Mouse (Mus musculus) NIH3T3 (cell line): ENCODE data around the gene Filip1.

Experiments used
- DNase-seq: peaks from one replicate; pipeline ENCODE4 v3.0.0-alpha.2; 2012; ENCODE audit warnings: low read depth

Filip1 gene

DNA sequence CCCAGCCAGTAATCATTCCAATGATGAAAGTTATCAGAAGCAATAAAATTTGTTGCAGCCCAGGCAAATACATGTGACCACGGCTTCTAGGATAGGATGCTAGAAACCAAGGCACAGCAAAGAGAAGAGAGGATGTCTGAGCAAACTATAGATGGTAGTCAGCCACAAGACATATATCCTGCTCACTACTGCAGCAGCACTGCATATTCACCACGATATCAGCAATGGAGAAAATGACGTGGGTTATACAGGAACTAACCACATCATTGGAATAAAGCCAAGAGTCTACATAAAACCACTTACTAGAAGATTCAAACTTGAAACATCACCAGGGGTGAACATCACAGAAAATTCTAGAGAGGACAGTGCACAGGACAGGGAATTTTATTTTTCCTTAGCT is 113.8 kb downstream of the Filip1 start:
- no peak for DNase-seq

DNA sequence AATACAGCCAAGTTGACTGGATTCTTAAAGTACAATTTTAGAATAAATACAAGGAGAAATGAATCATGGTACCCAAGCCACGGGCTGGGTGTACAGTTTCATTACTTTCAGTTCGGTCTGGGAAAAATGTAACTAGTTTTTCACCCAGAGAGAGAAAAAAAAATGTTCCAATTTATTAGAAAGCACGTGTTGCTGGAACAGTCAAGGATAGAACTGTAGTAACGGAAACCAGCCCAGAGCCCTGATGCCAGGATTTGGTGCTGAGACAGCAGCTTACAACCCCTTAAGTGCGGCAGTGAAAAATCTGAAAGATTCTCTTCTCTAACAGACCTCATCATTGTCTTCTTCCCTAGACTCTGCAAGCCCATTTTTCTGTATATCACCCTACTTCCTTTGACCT is 118.0 kb downstream of the Filip1 start:
- no peak for DNase-seq

DNA sequence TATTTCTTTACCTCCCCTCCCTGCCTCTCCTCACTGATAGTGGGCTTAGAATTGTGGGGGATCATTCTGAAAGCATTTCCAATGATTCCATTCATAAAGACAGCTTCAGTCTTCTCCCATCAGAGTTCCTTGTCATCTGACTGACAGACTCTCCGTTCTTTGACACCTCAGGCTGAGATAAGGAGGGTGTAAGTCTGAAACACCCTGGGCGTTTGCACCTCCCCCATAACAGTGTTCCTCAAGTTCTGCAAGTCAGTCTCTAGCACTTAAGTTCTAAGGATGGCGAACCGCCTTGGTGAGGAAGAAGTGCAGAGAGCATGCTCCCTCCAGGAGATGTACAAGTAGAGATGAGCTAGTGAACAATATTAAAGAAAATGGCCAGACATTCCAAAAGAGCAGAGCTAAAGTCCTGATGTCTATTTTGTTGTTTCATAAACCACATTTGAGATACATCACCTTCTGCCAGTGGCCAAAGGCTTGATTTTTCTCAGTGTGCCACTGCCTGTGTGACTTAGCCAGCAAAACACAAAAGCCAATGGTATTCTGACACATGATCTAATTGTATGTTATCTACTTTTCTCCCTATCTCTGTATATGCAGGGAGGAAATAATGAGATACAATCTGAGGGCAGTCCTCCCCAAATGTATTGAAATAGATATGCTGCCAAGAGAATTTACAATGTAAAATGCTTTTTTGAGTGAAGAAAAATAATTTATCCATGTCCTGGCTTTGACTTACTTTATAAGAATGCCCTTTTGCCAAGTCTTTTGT is 118.6 kb downstream of the Filip1 start:
- DNase-seq = no peak

DNA sequence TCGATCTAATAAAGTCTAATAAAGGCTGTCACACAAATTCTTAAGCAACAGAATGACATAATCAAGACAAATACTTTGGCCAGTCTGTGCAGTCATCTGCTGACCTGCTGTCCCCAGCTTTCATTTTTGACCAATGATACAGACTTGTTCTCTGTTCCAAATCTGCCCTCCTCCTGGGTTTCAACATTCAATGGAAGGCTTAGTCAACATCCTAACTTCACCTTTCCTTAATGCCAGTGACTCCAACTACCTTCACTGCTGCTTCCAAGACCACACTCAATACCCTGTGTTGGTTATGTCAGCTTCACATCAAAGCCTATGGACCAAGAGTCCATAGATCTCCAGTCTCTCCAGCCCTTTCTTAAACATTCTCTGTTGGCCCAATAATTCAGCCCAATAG is 120.5 kb downstream of the Filip1 start:
- no peak for DNase-seq

DNA sequence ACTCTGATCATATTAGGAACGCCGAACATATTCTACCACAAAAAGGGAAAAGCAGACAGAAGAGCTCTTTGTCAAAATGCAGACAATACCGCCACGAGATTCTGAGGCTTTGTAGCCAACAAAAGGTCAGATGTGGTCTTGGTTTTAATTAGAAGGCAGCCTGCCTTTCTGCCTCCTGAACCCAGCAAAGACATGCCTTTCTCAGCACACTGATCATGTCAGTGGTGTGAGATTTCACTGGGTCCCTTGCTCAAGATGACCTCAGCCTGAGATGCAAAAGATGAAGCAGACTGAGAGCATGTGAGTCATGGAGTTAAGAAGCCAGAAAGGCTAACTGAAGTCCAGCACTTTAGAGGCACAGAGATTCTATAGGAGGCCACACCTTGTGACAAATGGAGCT is 122.2 kb downstream of the Filip1 start:
- DNase-seq = no peak

DNA sequence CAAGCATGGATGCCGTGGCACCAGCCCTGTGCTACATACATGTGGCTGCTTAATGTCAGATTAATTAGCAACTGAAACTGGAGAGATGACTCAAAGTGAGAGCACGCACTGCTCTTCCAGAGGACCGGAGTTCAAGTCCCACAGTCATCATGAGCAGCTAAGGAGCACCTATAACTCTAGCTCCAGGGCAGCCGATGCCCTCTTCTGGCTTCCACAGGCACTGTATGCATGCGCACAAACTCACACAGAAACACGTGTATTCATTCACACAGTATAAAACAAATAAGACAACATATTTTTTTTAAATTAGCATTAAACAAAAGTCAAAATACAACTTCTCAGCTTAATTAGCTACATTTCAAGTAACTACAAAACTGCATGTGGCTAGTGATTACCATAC is 123.5 kb downstream of the Filip1 start:
- no peak for DNase-seq

DNA sequence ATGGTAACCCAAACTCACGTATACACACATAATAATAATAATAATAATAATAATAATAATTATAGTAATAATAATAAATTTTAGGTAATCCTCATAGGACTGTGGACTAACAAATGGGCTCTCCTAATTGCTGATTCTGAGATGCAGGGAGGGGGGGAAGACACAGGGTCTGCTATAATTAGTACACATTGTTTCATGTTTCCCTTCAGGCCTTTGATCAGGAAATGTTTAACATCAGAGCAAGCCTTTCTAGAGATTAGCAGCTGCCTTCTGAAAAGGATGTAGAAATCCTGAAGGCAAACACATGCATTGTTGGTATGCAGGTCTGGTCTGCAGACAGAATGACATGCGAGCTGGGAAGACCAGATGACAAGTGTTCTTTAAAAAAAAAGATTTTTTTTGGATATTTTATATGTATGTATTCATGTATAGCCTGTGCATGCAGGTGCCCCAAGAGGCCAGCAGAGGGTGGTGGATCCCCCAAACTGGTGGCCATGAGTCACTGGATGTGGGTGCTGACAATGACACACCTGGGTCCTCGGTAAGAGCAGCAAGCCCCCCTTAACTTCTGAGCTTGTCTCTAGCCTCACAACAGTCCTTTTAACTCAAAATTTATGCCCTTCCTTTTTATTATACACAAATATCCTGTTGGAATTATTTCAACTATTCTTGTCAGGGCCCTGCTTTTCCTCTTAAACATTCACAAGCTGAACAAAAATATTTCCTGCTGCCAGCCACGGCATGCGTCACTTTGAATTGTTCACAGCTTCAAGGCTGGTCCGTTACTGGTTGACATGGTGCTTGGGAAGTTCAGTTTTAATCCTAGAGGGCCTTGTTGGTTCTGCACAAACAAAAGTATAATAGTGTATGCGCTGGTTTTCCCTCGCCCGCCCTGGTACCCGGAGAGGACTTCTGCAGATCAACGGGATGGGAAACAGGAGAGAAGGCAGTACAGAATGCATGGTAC is 127.1 kb downstream of the Filip1 start:
- peak; percentile 4 for DNase-seq

DNA sequence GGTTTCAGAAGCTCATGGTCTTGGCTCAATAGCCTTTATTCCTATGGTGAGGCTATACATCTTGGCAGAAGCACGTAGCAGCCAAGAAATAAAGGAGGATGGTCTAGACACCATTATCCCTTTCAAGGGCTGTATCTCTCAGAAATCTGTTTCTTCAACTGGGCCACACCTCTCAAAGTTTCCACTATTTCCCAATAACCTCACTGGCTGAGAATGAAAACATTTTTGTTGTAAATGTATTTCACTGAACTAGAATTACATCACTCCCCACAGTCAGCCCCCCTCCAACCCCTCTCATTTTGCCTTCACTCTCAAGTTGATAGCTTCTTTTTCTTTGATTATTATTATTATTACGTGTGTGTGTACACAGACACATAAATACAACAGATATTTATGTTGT is 129.5 kb downstream of the Filip1 start:
- DNase-seq = no peak

DNA sequence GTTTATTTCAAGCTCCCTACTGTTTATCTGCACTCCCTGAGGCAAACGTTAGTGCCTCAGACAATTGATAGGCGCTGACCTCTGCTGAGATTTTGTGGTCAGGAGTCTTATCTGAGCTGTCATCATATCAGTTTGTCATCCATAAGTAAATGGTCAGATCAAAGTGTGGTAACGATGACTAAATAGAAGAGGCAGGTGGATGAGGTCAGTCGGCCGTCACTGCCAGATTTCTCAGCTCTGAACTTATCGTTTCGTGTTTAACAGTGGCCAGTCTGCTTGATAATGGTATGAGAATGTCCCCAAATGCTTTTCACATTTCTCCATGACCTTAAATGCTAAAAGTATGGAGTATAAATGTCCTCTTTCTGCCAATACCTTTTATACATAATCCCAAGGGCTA is 132.6 kb downstream of the Filip1 start:
- DNase-seq = no peak

DNA sequence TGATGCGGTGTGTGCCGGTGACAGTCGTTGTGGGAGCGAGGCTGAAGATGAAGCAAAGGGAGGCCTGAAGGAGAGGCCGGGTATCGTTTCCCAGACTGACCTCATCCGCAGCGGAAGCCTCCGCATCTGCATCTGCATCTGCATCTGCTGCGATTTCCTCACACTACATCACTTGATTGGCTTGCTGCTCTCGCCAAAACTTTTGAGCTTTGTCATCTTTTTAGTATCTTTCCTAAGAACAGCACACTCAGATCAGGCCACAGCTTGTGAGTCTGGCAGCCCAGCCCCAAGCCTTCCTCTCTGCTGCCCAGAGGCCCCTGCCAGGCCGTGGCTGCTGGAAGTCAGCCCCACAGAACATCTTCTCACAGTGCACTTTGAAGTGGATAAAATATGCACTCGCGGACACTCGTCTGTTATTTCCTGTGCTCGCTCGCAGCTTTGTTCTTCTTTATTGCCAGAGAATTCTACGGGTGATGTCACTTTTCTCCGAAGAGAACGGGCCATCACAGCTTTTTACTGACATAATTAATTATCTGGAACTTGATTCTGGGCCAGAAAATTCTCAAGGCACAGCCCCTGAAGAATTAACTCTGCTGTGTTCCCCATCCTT is 137.0 kb downstream of the Filip1 start:
- DNase-seq = no peak

DNA sequence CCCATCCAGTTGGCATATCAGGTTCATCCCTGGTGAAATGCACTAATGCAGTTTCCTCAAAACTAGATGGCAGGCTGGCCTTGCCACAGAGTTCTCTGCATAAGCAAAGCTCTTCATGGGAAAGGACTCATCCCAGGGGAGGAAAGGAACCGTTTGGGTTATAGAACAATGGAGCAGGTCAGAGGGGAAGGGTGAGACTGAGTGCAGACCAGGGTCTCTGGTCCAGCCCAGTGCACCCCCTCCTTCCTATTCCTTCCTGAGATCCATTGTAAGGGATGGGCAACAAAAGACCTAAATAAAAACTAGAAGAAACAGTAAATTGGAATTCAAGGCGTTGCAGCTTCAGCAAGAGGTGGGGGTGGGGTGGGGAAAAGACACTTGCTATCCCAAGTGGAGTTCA is 140.1 kb downstream of the Filip1 start:
- no peak for DNase-seq

DNA sequence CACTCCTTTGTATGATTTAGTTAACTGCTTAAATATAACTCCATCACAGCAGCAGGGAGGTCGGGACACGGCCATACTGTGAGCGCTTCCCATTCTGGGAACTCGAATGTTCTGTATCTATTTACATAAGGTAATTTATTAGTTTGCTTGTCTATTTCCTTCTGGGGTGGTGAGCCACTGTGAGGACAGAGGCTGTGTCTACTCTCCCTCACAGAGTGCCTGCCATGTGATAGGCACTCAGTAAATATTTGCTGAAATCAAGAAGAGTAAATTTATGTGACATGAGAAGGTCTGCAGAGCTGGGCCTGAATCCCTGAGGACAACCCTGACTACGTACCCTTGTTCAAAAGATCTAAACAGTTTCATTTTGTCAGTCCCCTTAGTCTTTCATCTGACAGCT is 143.1 kb downstream of the Filip1 start:
- DNase-seq = no peak

DNA sequence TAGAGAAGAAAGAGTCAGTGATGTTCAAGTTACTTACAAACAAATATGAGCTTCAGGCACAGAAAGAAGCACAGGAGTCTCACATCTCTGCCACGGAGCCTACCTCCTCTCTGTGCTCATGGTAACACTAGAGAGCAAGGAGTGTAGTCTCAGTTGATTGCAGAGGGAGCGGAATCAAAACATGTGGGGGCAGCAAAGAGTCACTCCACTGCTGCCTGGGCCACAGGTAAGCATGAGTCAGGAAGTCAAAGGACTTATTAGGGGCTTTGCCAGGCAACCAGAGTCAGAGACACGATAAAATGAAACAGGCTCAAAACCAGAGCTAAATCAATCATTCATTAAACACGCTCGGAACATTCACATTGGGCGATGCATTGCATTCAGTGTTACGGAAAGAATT is 146.7 kb downstream of the Filip1 start:
- no peak for DNase-seq

DNA sequence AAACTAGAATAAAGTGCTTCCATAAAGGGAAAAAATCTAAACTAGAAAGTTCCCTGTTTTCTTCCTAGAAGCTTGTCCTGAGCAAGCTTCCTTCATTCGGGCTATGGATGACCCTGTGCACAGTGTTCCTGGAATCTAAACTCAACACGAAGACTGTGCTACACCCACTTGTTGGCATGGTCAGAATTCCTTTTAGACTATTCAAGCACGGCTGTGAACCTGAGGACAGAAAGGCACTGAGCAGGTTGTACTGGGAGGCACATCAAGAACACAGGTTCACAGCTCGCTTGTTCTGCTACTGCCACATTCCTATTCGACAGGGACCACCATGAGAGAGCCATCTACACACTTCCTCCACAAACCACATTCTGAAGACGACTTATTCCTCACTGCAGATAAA is 150.1 kb downstream of the Filip1 start:
- DNase-seq = no peak

DNA sequence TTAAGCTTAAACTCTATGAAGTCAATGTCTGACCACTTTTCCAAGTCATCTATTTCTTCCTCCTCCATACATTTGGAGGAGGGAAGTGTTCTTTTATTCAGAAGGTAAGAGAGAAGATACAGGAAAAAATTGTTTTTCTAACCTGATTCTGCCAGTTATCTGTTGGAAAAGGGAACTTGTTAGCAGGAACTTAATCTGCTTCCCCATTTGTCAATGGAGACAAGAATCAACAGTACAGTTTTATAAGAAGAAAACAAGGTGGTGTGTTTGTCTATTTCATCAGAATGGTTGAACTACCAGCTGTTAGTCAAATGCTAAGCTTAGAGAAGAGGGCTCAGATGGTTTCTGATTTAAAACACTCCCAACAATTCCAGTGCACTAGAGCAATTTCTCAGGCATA is 165.6 kb downstream of the Filip1 start:
- DNase-seq = no peak

DNA sequence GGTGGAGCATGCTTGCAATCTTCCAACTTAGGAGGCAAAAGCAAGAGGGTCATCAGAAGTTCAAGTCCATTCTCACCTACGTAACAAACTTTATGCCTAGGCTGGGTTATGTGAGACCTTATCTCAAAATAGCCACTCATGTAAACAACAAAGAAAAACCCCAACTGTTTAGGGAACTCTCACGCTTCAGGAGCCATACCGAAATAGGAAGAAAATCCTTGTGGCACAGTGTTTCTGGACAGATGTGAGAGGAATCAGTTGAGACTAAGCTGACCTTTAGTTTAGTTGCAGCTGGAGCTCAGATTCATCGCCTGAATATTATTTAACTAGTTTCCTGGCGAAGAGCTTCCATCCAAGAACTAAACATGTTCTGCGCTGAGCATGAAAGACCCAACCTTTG is 170.0 kb downstream of the Filip1 start:
- DNase-seq = no peak

DNA sequence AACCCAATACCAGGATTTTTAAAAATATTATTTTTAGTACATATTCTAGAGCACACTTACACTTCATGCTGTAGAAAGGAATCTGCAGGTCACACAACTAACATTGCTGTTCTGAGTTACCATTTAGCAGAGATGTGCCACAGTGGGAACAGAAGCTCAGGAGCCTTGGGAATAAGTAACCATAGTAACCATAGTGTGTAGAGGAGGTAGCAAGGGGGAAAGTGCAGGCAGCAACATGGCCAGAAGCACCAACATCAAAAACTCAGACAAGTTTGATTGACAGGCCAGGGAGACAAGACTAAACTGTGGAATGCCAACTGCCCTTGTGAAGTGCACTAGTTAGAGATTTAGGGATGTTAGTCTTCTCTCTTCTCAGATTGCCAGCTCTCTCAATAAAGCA is 170.6 kb downstream of the Filip1 start:
- DNase-seq = no peak

DNA sequence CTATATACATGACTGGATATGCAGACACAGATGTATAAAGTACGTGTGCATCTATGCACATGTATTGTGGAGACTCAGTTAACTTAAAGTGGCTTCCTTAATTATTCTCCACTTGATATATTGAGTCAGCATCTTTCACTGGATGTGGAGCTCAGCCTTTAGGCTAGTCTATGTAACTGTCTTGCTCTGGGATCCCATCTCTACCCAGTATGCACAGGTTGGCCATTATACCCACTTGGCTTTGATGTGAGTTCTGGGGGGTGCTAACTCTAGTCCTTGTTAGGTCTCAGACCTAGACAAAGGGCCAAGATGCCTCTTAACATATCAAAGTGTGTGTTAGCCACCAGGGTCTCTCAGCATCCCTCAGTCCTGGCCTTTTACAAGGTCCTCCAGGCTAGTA is 181.4 kb downstream of the Filip1 start:
- no peak for DNase-seq

DNA sequence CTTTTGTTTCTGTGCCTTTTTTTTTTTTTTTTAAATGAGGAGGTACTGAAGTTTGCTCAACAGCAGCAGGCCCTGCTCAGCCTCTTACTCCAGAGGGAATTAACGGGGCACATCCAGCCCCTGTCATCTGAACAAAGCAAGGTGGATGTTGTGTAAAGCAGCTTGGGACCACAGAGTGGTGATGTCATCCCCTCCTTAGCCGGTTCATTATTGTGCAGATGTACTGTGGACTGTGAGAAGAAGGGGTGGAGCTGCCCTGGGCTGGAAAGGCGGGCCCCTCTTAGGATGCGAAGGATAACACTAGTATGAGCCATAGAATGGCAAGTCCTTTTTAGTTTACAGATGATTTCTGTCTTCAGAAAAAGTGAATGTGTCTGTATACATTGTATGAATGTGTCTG is 181.8 kb downstream of the Filip1 start:
- no peak for DNase-seq

DNA sequence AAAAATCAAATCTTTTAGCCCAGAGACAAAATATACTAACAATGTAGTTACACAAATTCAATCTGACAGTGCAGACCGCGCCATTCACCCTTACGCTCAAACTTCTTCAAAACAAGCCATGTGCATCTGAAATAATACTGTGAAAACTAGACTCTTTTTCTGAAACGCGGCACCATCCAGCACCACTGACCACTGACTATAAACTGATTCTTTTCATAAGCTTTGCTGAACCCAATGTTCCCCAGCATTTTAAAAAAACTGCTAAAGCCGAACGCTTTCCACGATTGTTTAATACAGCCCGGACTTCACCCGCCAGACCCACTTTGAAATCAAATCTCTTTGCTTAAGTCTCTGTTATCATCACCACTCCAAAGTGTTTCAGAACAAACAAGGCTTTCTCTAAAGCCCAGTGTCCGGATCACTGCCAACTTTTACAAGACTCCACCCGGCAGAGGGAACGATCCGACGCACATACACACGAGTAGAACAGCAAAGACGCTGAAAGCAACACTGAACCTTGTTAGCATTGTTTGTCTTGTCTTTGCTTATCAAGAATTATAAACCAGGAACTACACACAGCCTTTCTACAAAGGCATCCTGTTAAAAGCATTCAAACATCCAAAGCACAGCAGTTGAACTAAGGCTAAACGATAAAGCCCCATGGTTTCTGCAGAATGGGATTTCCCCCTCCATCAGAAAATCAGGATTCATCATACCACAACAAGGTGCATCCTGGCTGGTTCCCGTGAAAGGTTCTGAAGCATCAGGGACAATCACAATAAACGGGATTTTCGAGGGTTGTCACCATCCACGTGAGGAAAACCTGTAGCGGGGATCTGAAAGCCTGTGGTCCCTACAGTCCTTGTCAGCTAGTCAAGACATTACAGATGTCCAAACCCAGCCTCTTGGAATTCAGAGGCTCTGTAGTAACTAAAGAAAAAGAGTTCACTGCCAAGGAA is 182.5 kb downstream of the Filip1 start:
- no peak for DNase-seq

DNA sequence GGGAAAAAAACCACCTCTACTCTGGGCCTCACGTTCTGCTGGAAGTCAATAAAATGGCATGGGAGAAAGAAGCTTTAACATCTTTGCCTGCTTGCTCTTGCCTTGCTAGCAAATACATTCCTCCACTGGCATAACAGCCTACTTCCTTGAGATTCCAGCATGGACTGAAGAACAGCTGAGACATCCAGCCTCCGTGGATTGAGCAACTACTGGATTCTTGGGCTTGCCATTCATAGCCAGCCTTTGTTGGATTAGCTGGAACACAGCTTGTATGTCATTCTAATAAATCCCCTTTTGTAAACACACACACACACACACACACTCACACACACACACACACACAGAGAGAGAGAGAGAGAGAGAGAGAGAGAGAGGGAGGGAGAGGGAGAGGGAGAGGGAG is 185.6 kb downstream of the Filip1 start:
- no peak for DNase-seq

DNA sequence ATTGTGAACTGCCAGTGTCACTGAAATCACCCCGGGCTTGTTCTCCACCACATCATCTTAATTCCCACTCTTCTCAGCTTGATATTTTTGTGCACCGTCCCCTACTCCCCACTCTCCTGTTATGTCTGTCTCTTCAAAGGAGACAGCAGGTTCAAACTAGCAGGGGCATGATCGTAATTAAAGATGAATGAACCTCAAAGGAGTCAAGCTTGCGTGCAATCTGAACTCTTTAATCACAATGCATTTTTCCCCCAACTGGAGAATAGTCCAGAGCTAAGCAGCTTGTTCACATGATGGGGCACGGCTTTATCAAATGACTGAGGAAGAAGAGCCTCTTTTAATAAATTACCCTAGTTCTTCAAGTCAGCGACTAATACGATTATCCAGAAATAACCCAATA is 187.1 kb downstream of the Filip1 start:
- no peak for DNase-seq
